In the genomic region with DNA sequence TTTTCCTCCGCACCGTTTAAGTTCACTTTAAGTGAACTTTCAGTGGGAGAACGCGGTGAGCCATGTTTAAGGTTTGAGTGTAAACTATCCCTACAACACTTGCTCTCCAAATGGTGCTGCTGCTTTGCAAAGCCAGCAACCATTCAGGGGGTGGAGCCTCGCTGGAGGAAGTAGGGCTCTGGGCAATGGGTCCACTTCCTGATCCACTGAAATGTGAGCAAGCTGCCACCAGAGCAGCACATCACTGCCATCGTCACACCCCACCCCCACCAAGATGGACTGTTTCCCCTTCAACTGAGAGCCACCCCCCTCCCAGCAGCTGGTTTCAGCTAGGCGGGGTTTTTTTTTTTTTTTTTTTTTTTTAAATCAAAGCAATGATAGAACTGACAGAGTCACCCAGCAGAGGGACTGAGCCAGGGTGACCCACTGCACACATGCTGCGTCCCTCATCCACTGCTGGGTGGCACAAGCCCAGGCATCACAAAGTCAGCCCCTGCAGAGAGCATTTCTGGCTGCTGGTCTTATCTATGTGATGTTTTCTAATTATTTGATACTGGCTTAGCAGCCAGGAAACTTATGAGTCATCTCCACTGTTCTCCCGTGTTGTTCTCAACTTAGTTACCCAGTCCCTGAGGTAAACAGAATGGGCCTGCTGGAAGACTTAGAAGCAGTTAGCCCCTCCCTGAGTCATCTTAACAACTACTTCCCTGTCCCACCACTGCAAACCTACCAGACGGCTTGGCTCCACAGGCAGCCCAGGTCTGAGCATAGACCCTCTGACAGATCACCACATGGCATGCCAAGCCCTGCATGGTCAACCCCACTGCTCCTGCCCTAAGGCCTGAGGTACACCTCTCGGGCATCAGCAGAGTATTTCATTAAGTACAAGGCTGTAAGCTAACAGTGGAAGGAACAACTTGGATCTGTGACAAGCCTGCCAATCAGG, we compare ENCODE assay signal across 13 mouse cellular contexts.
DNase-seq lines count a peak whose midpoint lies in the region; ATAC-seq lines count a peak whose summit lies in the region.
"Had no signal": no experiment of that assay in that cellular context is flagged by ENCODE, and none has a peak within 500 bp of the region (broad histone marks: within the 10 kb centered on the region; RNA-seq: fewer than 3 reads in every experiment).

No protein-coding gene starts in this region.

- no peak overlapping the region for H3K4me3 ChIP-seq in kidney, embryonic 16.5 days (ENCODE audit: low read length)
- H3K4me3 ChIP-seq: midbrain, embryonic 15.5 days had no signal

- 75% methylated on average over 10 of the region's 11 CpGs for WGBS in kidney, embryonic 16.5 days

- H3K27me3 ChIP-seq in kidney, embryonic 16.5 days (ENCODE audit: insufficient read depth, low read length): no peaks in the 10 kb centered on the region
- H3K27me3 ChIP-seq: midbrain, embryonic 15.5 days had no signal

- no peak for ATAC-seq in kidney, embryonic 16.5 days (ENCODE audit: low FRiP score, low TSS enrichment)
- ATAC-seq in megakaryocyte, adult 5-6 weeks (ENCODE audit: poor library complexity, severe bottlenecking): peak; percentile 85
- ATAC-seq: midbrain, embryonic 15.5 days had no signal

- H3K4me1 ChIP-seq in kidney, embryonic 16.5 days (ENCODE audit: insufficient read depth, low read length): peaks cover 26% of the 10 kb centered on the region

- H3K36me3 ChIP-seq in kidney, embryonic 16.5 days (ENCODE audit: insufficient read depth, low read length): no peaks in the 10 kb centered on the region
- H3K36me3 ChIP-seq: midbrain, embryonic 15.5 days had no signal

- H3K4me2 ChIP-seq in kidney, embryonic 16.5 days (replicated peaks; ENCODE audit: low read depth, low read length): no peak overlapping the region
- H3K4me2 ChIP-seq: liver, embryonic 11.5 days; midbrain, embryonic 15.5 days had no signal

- intact Hi-C loops in gastrocnemius, postnatal 36 days (cut with DNase I): no loop called here

- H3K27ac ChIP-seq in kidney, embryonic 16.5 days (ENCODE audit: low read length): 0 out of 2 replicates have a peak overlapping the region, but pooled peaks have one; percentile 50
- H3K27ac ChIP-seq: midbrain, embryonic 15.5 days had no signal

- no peak overlapping the region for H3K9ac ChIP-seq in kidney, embryonic 16.5 days (replicated peaks; ENCODE audit: low read length)
- H3K9ac ChIP-seq: midbrain, embryonic 15.5 days had no signal

- DNase-seq in gastrocnemius, adult 18-20 months (ENCODE audit: low spot score): peak; percentile 18
- no peak for DNase-seq in gastrocnemius, postnatal 36 days
- DNase-seq in kidney, adult 9 months: no peak
- DNase-seq in MN1 (ENCODE audit: low spot score): peak; percentile 50
- no peak for DNase-seq in embryo, embryonic 11 days
- no peak for DNase-seq in frontal cortex, postnatal 25 days (ENCODE audit: low spot score in 2 of 2)
- DNase-seq: B cell, adult 2 months; cerebellum, postnatal 10 days; kidney, adult 11 months had no signal

- H3K9me3 ChIP-seq in kidney, embryonic 16.5 days (ENCODE audit: low read length): no peaks in the 10 kb centered on the region
- H3K9me3 ChIP-seq: midbrain, embryonic 15.5 days had no signal

Comparison
In these comparisons a context has a peak if more than half of its experiments do, and no peak if none do; other contexts are left out.
1. DNase-seq: peak in gastrocnemius, adult 18-20 months (single experiment) and MN1 (single experiment); none in gastrocnemius, postnatal 36 days (0 of 2), kidney, adult 9 months (single experiment), embryo, embryonic 11 days (single experiment) and frontal cortex, postnatal 25 days (0 of 2).